Mouse (Mus musculus) embryonic facial prominence, embryonic 11.5 days (tissue): Measurements from ENCODE around the gene Itm2a. TPM values are rescaled to one million over a fixed set of nuclear protein-coding genes. Genes with fewer than 3 reads are reported as not detected.

Experiments used
- ATAC-seq: fragments of 200-750 bp; cut with Nextera tagmentation; replicated peaks from 2 replicates; pipeline ENCODE4 v1.8.0; 2017; ENCODE audit warnings: low read depth; ENCODE audit not compliant: insufficient number of reproducible peaks, low FRiP score, low TSS enrichment
- DNase-seq: peaks from one replicate; pipeline ENCODE4 v3.0.0-alpha.2; 2015; ENCODE audit warnings: low spot score
- H3K27ac ChIP-seq: fragments of 300-500 bp; sonication (generic); replicated peaks from 2 replicates; pipeline ENCODE4 v1.5.1; 2014; ENCODE audit warnings: mild to moderate bottlenecking, low read depth, low read length, control low read depth
- H3K27me3 ChIP-seq: fragments of 300-500 bp; sonication (generic); 2 replicates; pipeline ENCODE4 v1.6.1; 2014; ENCODE audit warnings: mild to moderate bottlenecking, low read length, moderate library complexity, mixed read lengths; ENCODE audit not compliant: control insufficient read depth, insufficient read depth
- H3K36me3 ChIP-seq: fragments of 300-500 bp; sonication (generic); replicated peaks from 2 replicates; pipeline ENCODE4 v1.6.1; 2014; ENCODE audit warnings: low read depth, mild to moderate bottlenecking, low read length, moderate library complexity, mixed read lengths; ENCODE audit not compliant: control insufficient read depth, insufficient read depth
- H3K4me1 ChIP-seq: fragments of 300-500 bp; sonication (generic); 2 replicates; pipeline ENCODE4 v1.6.1; 2014; ENCODE audit warnings: low read length, mixed read lengths; ENCODE audit not compliant: control insufficient read depth, insufficient read depth
- H3K4me2 ChIP-seq: fragments of 300-500 bp; sonication (generic); 2 replicates; pipeline ENCODE4 v1.6.1; 2014; ENCODE audit warnings: low read depth, mild to moderate bottlenecking, control low read depth, low read length, moderate library complexity
- H3K4me3 ChIP-seq: fragments of 300-500 bp; sonication (generic); 2 replicates; pipeline ENCODE4 v1.5.1; 2014; ENCODE audit warnings: low read depth, low read length, control low read depth
- H3K9ac ChIP-seq: fragments of 300-500 bp; sonication (generic); replicated peaks from 2 replicates; pipeline ENCODE4 v1.6.1; 2014; ENCODE audit warnings: mild to moderate bottlenecking, control low read depth, low read length
- H3K9me3 ChIP-seq: fragments of 300-500 bp; sonication (generic); replicated peaks from 2 replicates; pipeline ENCODE4 v1.6.1; 2016; ENCODE audit warnings: mild to moderate bottlenecking, low read length, inconsistent platforms, mixed read lengths; ENCODE audit not compliant: control insufficient read depth
- WGBS: fragments of 180-500 bp; shearing (Covaris S2); extraction: QIAGEN DNeasy Blood & Tissue Kit; methylation state at CpG from one replicate; pipeline ENCODE4 v1.1.7; 2014; 5-methylcytosine and 5-hydroxymethylcytosine counted together
- polyA plus RNA-seq: library from polyadenylated mRNA; unstranded; fragments of >200 nt; fragmentation: Nextera tagmentation; extraction: Ambion mirVana; gene quantifications from 2 replicates; pipeline ENCODE4 v1.2.1, GENCODE M21; 2014

Gene Itm2a
- polyA plus RNA-seq, 1 experiment from 2014 or later: 443 TPM

GRCm38 (mm10) chrX:107375329-107375728, 27.8 kb downstream of the Itm2a start:
- Histone ChIP-seq H3K9ac (no peak overlapping the region), H3K27ac (no peak overlapping the region), H3K4me1 (no peaks in the 10 kb centered on the region), H3K4me2 (no peak overlapping the region), H3K9me3 (no peaks in the 10 kb centered on the region), H3K4me3 (no peak overlapping the region), H3K36me3 (no peaks in the 10 kb centered on the region), H3K27me3 (no peaks in the 10 kb centered on the region)
- WGBS: 81% methylated on average over 1 of the region's 1 CpGs
- no peak for ATAC-seq
- DNase-seq: no peak

Other genes starting within 250 kb of the Itm2a start
- gene Gpr174, start 147.5 kb downstream of the Itm2a start, polyA plus RNA-seq: 0.17 TPM in 1 of 2 replicates, not detected in the other